Mouse (Mus musculus): ENCODE measurements around the gene Olfr608. TPM values are rescaled to one million over a fixed set of nuclear protein-coding genes. Genes with fewer than 3 reads are reported as not detected.
"Not testable (repeated sequence)": the region's sequence is repeated elsewhere in the genome, so short reads cannot be mapped to it uniquely, and the experiment has no call there.

Olfr608 gene
- total and polyA plus RNA-seq, 2 experiments from 2014 or later, result 1.3 to 9.8 TPM

GRCm38 (mm10) chr7:103512022-103512421 is 42.3 kb downstream of the Olfr608 start, which contains the start of gene Olfr610:
TSS of gene Olfr610 (minus strand) at chr7:103512122.
- no peak for ATAC-seq (ENCODE audit: insufficient read depth, low read depth)
- no peak within 1 kb of the TSS for H3K4me2 ChIP-seq (ENCODE audit: low read depth, low read length)
- 83% methylated on average over 2 of the region's 2 CpGs for WGBS
- H3K4me3 ChIP-seq (ENCODE audit: low read depth, low read length), result no peak within 1 kb of the TSS
- DNase-seq (ENCODE audit: low spot score), result no peak
- no peaks in the 10 kb centered on the region for H3K27me3 ChIP-seq (ENCODE audit: control insufficient read depth, insufficient read depth, low read length)
- no peaks in the 10 kb centered on the region for H3K9me3 ChIP-seq (replicated peaks; ENCODE audit: control insufficient read depth, low read length)
- H3K27ac ChIP-seq (ENCODE audit: low read depth), result no peak within 1 kb of the TSS
- no peak within 1 kb of the TSS for H3K9ac ChIP-seq (replicated peaks; ENCODE audit: low read depth, low read length)
- TF ChIP-seq EP300 (IDR thresholded peaks at IDR 0.05; ENCODE audit: low read depth) (no peak), CTCF (IDR thresholded peaks at IDR 0.05; ENCODE audit: low read depth) (no peak)
- no peaks in the 10 kb centered on the region for H3K36me3 ChIP-seq (replicated peaks; ENCODE audit: control insufficient read depth, insufficient read depth, low read length)
- H3K4me1 ChIP-seq (ENCODE audit: control insufficient read depth, insufficient read depth), result no peaks in the 10 kb centered on the region

- H3K27ac ChIP-seq (ENCODE audit: low read depth); H3K36me3 ChIP-seq (replicated peaks; ENCODE audit: control insufficient read depth, insufficient read depth, low read length); H3K4me3 ChIP-seq (ENCODE audit: low read depth, low read length); H3K9ac ChIP-seq (replicated peaks; ENCODE audit: low read depth, low read length); H3K9me3 ChIP-seq (replicated peaks; ENCODE audit: control insufficient read depth, low read length); H3K4me2 ChIP-seq (ENCODE audit: low read depth, low read length); ATAC-seq (ENCODE audit: insufficient read depth, low read depth); H3K27me3 ChIP-seq (ENCODE audit: control insufficient read depth, insufficient read depth, low read length); H3K4me1 ChIP-seq (ENCODE audit: control insufficient read depth, insufficient read depth); DNase-seq (ENCODE audit: low spot score): not testable (repeated sequence)
- 40% methylated on average over 1 of the region's 1 CpGs for WGBS
These were observed 51.1 kb downstream of the Olfr608 start, which contains the start of gene Olfr611 for GRCm38 (mm10) chr7:103520746-103521145. TSS of gene Olfr611 (minus strand) at chr7:103520846.

Other genes starting within 250 kb of the Olfr608 start
- not detected in 2 replicates for gene Usp17ld, start 217.4 kb upstream of the Olfr608 start, total RNA-seq (2014; rRNA removed; ENCODE audit: low replicate concordance)
- not detected in 2 replicates for gene Usp17ld, start 217.4 kb upstream of the Olfr608 start, polyA plus RNA-seq (2015; fragmentation: Nextera tagmentation; extraction: Ambion mirVana)
- gene Olfr596, start 164.2 kb upstream of the Olfr608 start, total RNA-seq (2014; rRNA removed; ENCODE audit: low replicate concordance), result not detected in 2 replicates
- gene Olfr596, start 164.2 kb upstream of the Olfr608 start, polyA plus RNA-seq (2015; fragmentation: Nextera tagmentation; extraction: Ambion mirVana), result not detected in 2 replicates
- gene Olfr597, start 153.6 kb upstream of the Olfr608 start, total RNA-seq (2014; rRNA removed; ENCODE audit: low replicate concordance), result not detected in 2 replicates
- not detected in 2 replicates for gene Olfr597, start 153.6 kb upstream of the Olfr608 start, polyA plus RNA-seq (2015; fragmentation: Nextera tagmentation; extraction: Ambion mirVana)
- gene Olfr598, start 146.3 kb upstream of the Olfr608 start, total RNA-seq (2014; rRNA removed; ENCODE audit: low replicate concordance), result not detected in 2 replicates
- not detected in 2 replicates for gene Olfr598, start 146.3 kb upstream of the Olfr608 start, polyA plus RNA-seq (2015; fragmentation: Nextera tagmentation; extraction: Ambion mirVana)
- gene Olfr599, start 134.0 kb upstream of the Olfr608 start, total RNA-seq (2014; rRNA removed; ENCODE audit: low replicate concordance), result not detected in 2 replicates
- not detected in 2 replicates for gene Olfr599, start 134.0 kb upstream of the Olfr608 start, polyA plus RNA-seq (2015; fragmentation: Nextera tagmentation; extraction: Ambion mirVana)
- not detected in 2 replicates for gene Olfr600, start 120.2 kb upstream of the Olfr608 start, total RNA-seq (2014; rRNA removed; ENCODE audit: low replicate concordance)
- not detected in 2 replicates for gene Olfr600, start 120.2 kb upstream of the Olfr608 start, polyA plus RNA-seq (2015; fragmentation: Nextera tagmentation; extraction: Ambion mirVana)
- gene Olfr601, start 107.2 kb upstream of the Olfr608 start, total RNA-seq (2014; rRNA removed; ENCODE audit: low replicate concordance), result not detected in 2 replicates
- not detected in 2 replicates for gene Olfr601, start 107.2 kb upstream of the Olfr608 start, polyA plus RNA-seq (2015; fragmentation: Nextera tagmentation; extraction: Ambion mirVana)
- gene Olfr603, start 83.7 kb upstream of the Olfr608 start, total RNA-seq (2014; rRNA removed; ENCODE audit: low replicate concordance), result not detected in 2 replicates
- gene Olfr603, start 83.7 kb upstream of the Olfr608 start, polyA plus RNA-seq (2015; fragmentation: Nextera tagmentation; extraction: Ambion mirVana), result not detected in 2 replicates
- not detected in 2 replicates for gene Usp17lc, start 54.8 kb upstream of the Olfr608 start, total RNA-seq (2014; rRNA removed; ENCODE audit: low replicate concordance)
- 0.12 and 0.19 TPM in 2 replicates for gene Usp17lc, start 54.8 kb upstream of the Olfr608 start, polyA plus RNA-seq (2015; fragmentation: Nextera tagmentation; extraction: Ambion mirVana)
- not detected in 2 replicates for gene Olfr605, start 24.4 kb upstream of the Olfr608 start, total RNA-seq (2014; rRNA removed; ENCODE audit: low replicate concordance)
- not detected in 2 replicates for gene Olfr605, start 24.4 kb upstream of the Olfr608 start, polyA plus RNA-seq (2015; fragmentation: Nextera tagmentation; extraction: Ambion mirVana)
- gene Olfr606, start 20.8 kb upstream of the Olfr608 start, total RNA-seq (2014; rRNA removed; ENCODE audit: low replicate concordance), result not detected in 2 replicates
- gene Olfr606, start 20.8 kb upstream of the Olfr608 start, polyA plus RNA-seq (2015; fragmentation: Nextera tagmentation; extraction: Ambion mirVana), result not detected in 2 replicates
- not detected in 2 replicates for gene Olfr607, start 5.7 kb upstream of the Olfr608 start, total RNA-seq (2014; rRNA removed; ENCODE audit: low replicate concordance)
- 0.55 and 0.91 TPM in 2 replicates for gene Olfr607, start 5.7 kb upstream of the Olfr608 start, polyA plus RNA-seq (2015; fragmentation: Nextera tagmentation; extraction: Ambion mirVana)
- not detected in 2 replicates for gene Olfr609, start 28.2 kb downstream of the Olfr608 start, total RNA-seq (2014; rRNA removed; ENCODE audit: low replicate concordance)
- gene Olfr609, start 28.2 kb downstream of the Olfr608 start, polyA plus RNA-seq (2015; fragmentation: Nextera tagmentation; extraction: Ambion mirVana), result 0.04 TPM in 2 replicates
- gene Olfr610, start 42.2 kb downstream of the Olfr608 start, total RNA-seq (2014; rRNA removed; ENCODE audit: low replicate concordance), result not detected in 2 replicates
- gene Olfr610, start 42.2 kb downstream of the Olfr608 start, polyA plus RNA-seq (2015; fragmentation: Nextera tagmentation; extraction: Ambion mirVana), result not detected in 2 replicates
- gene Olfr611, start 51.0 kb downstream of the Olfr608 start, total RNA-seq (2014; rRNA removed; ENCODE audit: low replicate concordance), result not detected in 2 replicates
- not detected in 2 replicates for gene Olfr611, start 51.0 kb downstream of the Olfr608 start, polyA plus RNA-seq (2015; fragmentation: Nextera tagmentation; extraction: Ambion mirVana)
- gene Olfr612, start 72.8 kb downstream of the Olfr608 start, total RNA-seq (2014; rRNA removed; ENCODE audit: low replicate concordance), result not detected in 2 replicates
- gene Olfr612, start 72.8 kb downstream of the Olfr608 start, polyA plus RNA-seq (2015; fragmentation: Nextera tagmentation; extraction: Ambion mirVana), result not detected in 2 replicates
- gene Olfr613, start 78.2 kb downstream of the Olfr608 start, total RNA-seq (2014; rRNA removed; ENCODE audit: low replicate concordance), result not detected in 2 replicates
- gene Olfr613, start 78.2 kb downstream of the Olfr608 start, polyA plus RNA-seq (2015; fragmentation: Nextera tagmentation; extraction: Ambion mirVana), result not detected in 2 replicates
- gene Olfr615, start 86.2 kb downstream of the Olfr608 start, total RNA-seq (2014; rRNA removed; ENCODE audit: low replicate concordance), result not detected in 2 replicates
- not detected in 2 replicates for gene Olfr615, start 86.2 kb downstream of the Olfr608 start, polyA plus RNA-seq (2015; fragmentation: Nextera tagmentation; extraction: Ambion mirVana)
- not detected in 2 replicates for gene Olfr616, start 99.3 kb downstream of the Olfr608 start, total RNA-seq (2014; rRNA removed; ENCODE audit: low replicate concordance)
- not detected in 2 replicates for gene Olfr616, start 99.3 kb downstream of the Olfr608 start, polyA plus RNA-seq (2015; fragmentation: Nextera tagmentation; extraction: Ambion mirVana)
- gene Olfr617, start 103.2 kb downstream of the Olfr608 start, total RNA-seq (2014; rRNA removed; ENCODE audit: low replicate concordance), result not detected in 2 replicates
- gene Olfr617, start 103.2 kb downstream of the Olfr608 start, polyA plus RNA-seq (2015; fragmentation: Nextera tagmentation; extraction: Ambion mirVana), result not detected in 2 replicates
- not detected in 2 replicates for gene Olfr618, start 120.2 kb downstream of the Olfr608 start, total RNA-seq (2014; rRNA removed; ENCODE audit: low replicate concordance)
- gene Olfr618, start 120.2 kb downstream of the Olfr608 start, polyA plus RNA-seq (2015; fragmentation: Nextera tagmentation; extraction: Ambion mirVana), result not detected in 2 replicates
- gene Olfr619, start 130.7 kb downstream of the Olfr608 start, total RNA-seq (2014; rRNA removed; ENCODE audit: low replicate concordance), result not detected in 2 replicates
- gene Olfr619, start 130.7 kb downstream of the Olfr608 start, polyA plus RNA-seq (2015; fragmentation: Nextera tagmentation; extraction: Ambion mirVana), result not detected in 2 replicates
- not detected in 2 replicates for gene Olfr620, start 142.7 kb downstream of the Olfr608 start, total RNA-seq (2014; rRNA removed; ENCODE audit: low replicate concordance)
- gene Olfr620, start 142.7 kb downstream of the Olfr608 start, polyA plus RNA-seq (2015; fragmentation: Nextera tagmentation; extraction: Ambion mirVana), result not detected in 2 replicates
- not detected in 2 replicates for gene Olfr622, start 172.8 kb downstream of the Olfr608 start, total RNA-seq (2014; rRNA removed; ENCODE audit: low replicate concordance)
- not detected in 2 replicates for gene Olfr622, start 172.8 kb downstream of the Olfr608 start, polyA plus RNA-seq (2015; fragmentation: Nextera tagmentation; extraction: Ambion mirVana)
- gene Olfr623, start 193.8 kb downstream of the Olfr608 start, total RNA-seq (2014; rRNA removed; ENCODE audit: low replicate concordance), result not detected in 2 replicates
- gene Olfr623, start 193.8 kb downstream of the Olfr608 start, polyA plus RNA-seq (2015; fragmentation: Nextera tagmentation; extraction: Ambion mirVana), result not detected in 2 replicates
- not detected in 2 replicates for gene Olfr624, start 201.3 kb downstream of the Olfr608 start, total RNA-seq (2014; rRNA removed; ENCODE audit: low replicate concordance)
- gene Olfr624, start 201.3 kb downstream of the Olfr608 start, polyA plus RNA-seq (2015; fragmentation: Nextera tagmentation; extraction: Ambion mirVana), result 0.03 TPM in 1 of 2 replicates, not detected in the other
- gene Olfr625-ps1, start 212.8 kb downstream of the Olfr608 start, total RNA-seq (2014; rRNA removed; ENCODE audit: low replicate concordance), result not detected in 2 replicates
- gene Olfr625-ps1, start 212.8 kb downstream of the Olfr608 start, polyA plus RNA-seq (2015; fragmentation: Nextera tagmentation; extraction: Ambion mirVana), result not detected in 2 replicates
- gene Olfr243, start 244.8 kb downstream of the Olfr608 start, total RNA-seq (2014; rRNA removed; ENCODE audit: low replicate concordance), result not detected in 2 replicates
- not detected in 2 replicates for gene Olfr243, start 244.8 kb downstream of the Olfr608 start, polyA plus RNA-seq (2015; fragmentation: Nextera tagmentation; extraction: Ambion mirVana)

Data from heart, postnatal 0 days (tissue).